Mouse (Mus musculus): ENCODE data around the gene Pwwp2b.

Pwwp2b gene

GRCm38 (mm10) chr7:139301505-139301904, 53.2 kb downstream of the Pwwp2b start:
- no peak for DNase-seq

GRCm38 (mm10) chr7:139302314-139302713, 54.0 kb downstream of the Pwwp2b start:
- no peak for DNase-seq

- peak; percentile 84 for DNase-seq
Measured at GRCm38 (mm10) chr7:139303280-139304011, 55.2 kb downstream of the Pwwp2b start.

DNA sequence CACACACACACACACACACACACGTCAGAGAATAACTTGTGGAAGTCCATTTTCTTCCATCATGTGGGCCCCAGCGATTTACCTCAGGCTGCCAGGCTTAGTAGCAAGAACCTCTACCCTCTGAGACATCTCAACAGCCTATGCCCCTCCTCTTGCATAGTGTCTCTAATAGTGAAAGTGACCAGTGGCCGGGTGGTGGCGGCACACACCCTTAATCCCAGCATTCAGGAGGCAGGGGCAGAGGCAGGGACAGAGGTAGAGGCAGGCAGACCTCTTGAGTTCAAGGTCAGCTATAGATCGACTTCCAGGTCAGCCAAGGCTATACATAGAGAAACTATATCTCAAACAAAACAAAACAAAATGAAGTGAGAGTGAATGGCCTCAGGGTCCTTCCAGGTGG, 56.0 kb downstream of the Pwwp2b start:
- DNase-seq: no peak

GRCm38 (mm10) chr7:139307056-139307455, 58.8 kb downstream of the Pwwp2b start:
- DNase-seq: no peak

DNA sequence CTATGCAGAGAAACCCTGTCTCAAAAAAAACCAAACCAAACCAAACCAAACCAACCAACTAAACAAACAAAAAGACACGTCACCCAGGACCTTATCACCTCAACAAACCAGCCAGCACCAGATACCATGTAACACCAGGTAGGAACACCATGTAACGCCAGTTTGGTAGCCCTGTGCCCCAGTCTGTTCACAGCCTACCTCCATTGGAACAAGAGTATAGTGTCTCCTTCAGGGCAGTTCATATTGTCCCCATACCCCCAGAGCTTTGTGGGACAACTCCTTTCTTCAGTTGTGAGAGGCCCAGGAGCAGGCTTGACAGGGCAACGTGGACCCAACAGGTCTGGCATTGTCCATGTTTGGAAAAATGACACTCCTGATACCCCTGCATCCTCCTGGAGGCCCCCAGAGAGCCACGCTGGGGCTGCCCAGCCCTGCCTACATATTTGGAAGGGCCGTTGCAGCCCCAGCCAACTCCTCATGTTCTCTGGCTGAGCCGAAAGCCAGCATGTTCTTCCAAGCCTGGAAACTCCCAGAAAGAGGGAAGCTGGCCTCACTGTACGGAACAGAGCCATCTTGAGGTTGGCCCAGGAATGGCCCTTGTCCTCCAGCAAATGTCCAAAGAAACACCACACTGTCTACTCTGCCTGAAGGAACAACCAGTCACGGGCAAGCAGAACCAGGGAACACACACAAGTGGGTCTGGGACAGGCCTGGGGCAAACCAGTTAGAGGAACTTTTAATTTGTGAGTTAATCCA, 60.0 kb downstream of the Pwwp2b start:
- peak; percentile 70 for DNase-seq

- peak; percentile 51 for DNase-seq
Measured at GRCm38 (mm10) chr7:139309106-139309505, 60.8 kb downstream of the Pwwp2b start.

- DNase-seq: no peak
Measured at GRCm38 (mm10) chr7:139310487-139310951, 62.2 kb downstream of the Pwwp2b start.

GRCm38 (mm10) chr7:139312686-139313085, 64.4 kb downstream of the Pwwp2b start:
- DNase-seq: peak; percentile 67

DNA sequence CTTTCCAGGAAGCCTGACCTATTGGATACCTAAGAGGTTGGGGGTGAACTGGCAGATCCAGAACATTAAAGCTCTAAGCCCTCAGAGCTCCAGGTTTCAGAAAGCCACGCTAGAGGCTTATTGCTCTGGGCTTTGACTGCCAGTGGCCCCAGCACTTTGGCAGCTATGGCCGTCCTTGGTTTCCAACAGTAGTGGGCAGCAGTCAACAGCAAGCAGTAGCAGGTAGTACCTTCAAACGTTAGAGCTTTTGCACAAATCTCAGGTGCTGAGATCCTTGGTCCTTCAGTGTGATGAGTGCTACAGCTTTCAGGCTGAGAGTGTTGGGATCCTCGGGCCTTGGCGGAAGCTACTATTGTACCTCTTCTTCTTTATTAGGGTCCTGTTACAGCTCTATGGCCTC, 65.1 kb downstream of the Pwwp2b start:
- no peak for DNase-seq

GRCm38 (mm10) chr7:139314716-139315115, 66.4 kb downstream of the Pwwp2b start:
- no peak for DNase-seq

DNA sequence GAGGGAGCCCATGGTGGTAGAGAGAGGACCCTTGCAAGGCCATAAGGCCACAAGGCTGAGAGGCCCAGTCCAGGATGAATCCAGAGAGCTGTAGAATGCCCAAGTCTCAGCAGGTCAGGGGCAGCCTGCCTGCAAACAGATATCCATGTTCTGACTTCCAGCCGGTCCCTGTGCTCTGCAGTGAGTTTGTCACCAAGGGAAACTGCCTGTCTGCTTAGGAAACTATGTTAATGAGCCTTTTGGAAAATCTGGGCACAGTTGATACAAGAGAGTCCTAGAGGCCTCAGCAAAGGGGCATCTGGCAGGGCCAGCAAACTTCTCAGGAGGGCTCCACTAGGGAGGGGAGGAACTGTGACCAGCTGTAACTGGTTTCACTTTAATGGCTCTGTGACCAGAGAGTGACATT, 70.7 kb downstream of the Pwwp2b start:
- DNase-seq: no peak

Data from cerebellum, adult 11-12 months (tissue).